Mouse (Mus musculus): ENCODE measurements around the gene Klk13.
"Not testable (repeated sequence)": the region's sequence is repeated elsewhere in the genome, so short reads cannot be mapped to it uniquely, and the experiment has no call there.

The Klk13 gene

DNA sequence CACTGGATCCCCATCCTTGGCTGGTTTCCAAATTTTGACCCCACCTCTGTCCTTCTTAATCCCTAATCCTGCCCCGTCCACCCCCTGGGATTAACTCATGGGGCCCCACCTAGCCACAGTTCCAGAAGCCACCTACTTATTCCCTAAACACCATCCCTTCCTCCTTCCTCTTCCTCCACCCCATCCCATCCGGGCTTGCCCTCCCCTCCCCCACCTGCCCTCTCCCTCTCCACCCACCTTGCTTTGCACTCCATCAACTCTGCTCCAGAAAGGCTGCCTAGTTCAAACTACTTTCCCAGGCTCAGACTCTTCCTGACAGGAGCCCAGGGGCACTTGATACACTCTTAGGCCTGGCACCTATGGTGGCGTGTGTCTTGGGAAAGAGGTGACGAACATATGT lies at the start of gene Klk13:
Gene Klk13 (plus strand): TSS at position 301 of the 400 bp plus-strand sequence.
- DNase-seq = no peak

DNA sequence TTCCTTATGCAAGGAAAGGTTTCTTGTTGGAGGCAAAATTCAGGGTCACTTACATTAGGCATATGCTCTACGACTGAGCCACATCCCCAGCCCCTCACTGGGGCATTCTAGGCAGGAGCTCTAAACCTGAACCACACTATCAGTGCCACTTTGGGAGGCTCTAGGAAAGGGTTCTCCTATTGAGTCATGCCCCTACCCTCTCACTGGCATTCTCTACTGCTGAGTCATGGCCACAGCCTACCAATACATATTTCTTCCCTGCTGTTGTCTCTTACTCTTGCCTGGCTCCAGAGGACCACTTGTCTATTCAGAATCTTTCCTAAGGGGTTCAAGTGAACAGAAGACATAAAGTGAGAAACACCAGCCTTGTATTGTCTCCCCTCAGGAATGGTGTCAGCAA lies 49.6 kb upstream of the Klk13 start:
- DNase-seq = no peak

DNA sequence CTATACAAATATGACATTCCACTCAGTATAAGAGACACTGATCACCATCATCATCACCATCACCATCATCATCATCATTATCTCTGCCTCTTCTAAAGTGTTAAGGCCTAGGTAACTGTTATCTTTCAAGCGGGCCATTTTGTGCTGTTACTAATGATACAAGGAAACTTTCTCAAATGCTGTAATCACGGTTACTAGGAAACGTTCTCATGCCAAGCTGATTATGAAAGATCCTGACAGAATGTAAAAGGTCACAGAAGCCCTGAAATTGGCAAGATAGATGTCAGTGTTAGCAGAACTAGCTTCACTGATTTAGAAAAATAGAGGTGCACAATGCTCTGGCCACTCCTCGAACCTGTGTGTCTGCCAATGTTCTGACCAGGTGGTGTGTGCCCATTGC lies 45.1 kb upstream of the Klk13 start:
- not testable (repeated sequence) for DNase-seq

DNA sequence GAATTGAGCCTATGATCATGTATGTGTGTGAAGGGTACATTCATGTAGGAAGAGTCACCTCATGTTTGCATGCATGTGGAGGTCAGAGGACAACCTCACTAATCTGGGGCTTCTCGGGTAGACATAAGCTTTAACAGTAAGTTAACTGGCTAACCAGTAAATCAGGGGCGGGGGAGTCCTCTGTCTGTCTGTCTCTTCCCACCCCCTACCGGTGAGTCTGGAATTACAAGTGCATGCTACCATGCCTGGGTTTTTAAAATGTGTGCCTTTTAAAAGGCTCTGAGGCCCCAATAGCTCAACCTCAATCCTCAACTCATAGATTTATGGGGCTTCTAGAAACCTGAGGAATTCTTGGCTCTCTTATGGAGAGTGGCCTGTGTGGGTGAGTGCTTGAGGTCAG lies 43.8 kb upstream of the Klk13 start:
- no peak for DNase-seq

DNA sequence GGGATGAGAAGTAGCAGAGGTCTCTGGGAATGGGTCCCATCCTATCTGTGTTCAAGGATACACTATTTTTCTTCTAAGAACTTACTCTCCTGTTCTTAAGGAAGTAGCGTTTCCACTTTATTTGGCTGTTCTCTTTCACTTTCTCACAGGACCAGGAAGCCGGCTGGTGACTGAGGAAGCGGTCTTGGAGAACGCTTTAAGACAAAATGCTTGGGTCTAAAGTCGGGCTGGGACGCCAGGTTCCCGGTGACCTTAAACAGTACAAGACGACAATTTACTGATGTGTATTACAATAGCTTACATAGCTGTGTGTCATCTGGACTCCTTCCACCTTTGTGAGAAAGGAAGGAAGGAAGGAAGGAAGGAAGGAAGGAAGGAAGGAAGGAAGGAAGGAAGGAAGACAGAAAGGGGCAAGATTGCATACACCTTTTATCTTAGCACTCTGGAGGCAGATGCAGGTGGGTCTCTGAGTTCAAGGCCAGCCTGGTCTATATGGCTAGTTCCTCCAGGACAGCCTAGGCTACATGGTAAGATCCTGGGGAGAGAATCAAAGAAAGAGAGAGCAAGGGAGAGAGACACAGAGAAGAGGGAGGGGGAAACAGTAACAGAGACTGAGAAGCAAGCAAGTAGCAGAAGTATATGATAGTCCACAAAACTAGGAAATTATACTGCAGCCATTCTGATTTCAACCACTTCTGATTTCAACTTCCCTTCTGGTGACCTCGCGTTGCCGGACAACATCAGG lies 41.1 kb upstream of the Klk13 start:
- no peak for DNase-seq

DNA sequence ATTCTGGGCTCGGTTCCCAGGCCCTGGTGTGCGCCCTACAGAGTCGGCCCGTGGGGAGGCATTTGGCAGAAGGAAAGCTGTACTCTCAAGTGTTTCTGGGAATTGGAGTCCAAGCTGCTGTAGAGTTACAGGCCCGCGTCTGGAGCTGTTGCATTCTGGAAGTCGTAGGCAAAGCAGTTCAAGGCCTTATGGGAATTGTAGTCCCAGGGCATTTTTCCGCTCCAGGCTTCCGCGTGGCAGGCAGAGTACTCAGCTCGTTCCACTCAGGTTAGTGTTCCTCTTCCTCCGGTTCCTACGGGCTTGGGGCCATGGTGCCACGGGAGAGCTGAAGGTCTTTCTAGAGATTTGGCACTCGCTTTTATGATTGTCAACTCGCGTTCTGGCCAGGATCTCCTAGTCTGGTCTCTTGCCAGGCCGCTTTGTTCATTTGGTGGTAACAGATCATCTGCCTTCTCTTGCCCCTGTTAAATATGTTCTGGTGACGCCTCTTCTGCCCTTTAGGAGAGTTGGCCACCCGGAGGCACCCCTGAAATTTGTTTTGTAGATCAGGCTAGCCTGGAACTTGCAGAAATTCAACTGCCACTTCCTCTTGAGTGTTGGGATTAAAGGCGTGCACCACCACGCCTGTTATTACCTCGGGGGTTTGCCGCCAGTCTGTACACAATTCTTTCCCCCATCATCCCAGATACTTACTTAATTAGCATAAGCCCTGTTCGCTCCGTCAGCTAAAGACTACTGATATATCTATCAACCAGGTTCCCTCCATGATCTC lies 40.4 kb upstream of the Klk13 start, which contains the start of gene Ctu1:
Gene Ctu1 (plus strand): TSS at position 208 of the 772 bp plus-strand sequence.
- DNase-seq = peak; percentile 79 to 87

DNA sequence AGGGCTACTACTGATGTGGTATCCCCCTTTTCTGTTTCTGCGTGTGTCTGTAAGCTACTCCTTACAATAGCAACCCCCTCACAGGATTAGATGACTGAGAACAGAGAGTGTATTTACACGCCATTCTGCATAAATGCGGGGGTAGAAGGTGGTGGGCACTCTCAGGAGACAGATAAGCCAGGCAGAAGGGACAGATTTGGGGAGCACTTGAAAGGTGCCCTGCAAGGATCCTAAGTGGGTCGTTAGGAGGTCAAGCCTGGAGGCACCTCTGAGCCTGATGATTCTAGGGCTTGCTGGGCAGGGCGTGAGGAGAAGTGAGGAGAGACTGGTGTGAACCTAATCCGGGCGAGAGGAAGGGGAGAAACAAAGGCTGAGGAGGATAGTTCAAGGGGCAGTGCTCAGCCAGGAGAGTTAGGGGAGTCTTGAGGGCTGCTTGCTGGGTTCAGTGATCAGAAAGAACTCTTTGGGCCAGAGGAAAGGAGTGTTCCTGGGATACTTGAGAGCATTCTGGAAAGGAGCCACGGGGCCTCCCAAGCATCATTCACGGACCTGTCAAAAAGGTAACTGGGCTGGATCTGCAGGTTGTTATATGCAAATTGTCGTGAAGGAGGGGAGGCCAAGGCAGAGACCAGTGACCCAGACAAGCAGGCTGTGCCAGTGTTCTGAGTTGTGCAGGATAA lies 39.6 kb upstream of the Klk13 start:
- DNase-seq = no peak

DNA sequence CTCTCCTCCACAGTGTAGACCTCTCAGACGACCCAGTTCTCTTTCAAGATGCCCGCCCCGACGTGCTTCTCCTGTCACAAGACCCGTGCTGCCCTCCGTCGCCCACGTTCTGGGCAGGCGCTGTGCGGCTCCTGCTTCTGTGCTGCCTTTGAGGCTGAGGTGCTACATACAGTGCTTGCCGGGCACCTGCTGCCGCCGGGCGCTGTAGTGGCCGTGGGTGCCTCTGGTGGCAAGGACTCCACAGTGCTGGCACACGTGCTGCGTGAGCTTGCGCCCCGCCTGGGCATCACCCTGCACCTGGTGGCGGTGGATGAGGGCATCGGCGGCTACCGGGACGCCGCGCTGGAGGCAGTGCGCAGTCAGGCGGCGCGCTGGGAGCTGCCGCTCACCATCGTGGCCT lies 37.3 kb upstream of the Klk13 start:
- no peak for DNase-seq

DNA sequence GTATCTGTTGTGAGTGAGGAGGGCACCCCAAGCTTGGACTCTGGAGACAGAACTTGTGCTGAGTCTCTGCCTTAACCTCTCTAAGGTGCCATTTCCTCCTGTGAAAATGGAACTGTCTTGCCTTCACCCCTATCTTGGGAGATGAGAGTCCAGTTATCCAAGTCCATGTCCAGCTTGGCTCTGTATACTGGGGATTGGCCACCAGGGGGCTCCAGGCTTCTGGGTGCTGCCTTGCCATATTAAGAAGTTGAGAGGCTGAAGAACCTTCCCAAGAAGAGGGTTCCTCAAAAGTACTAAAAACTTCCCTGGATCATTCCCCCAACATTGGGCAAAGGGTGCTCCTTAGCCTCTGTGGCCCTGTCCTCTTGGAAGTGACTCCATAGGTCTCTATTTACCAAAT lies 33.9 kb upstream of the Klk13 start:
- DNase-seq = no peak

DNA sequence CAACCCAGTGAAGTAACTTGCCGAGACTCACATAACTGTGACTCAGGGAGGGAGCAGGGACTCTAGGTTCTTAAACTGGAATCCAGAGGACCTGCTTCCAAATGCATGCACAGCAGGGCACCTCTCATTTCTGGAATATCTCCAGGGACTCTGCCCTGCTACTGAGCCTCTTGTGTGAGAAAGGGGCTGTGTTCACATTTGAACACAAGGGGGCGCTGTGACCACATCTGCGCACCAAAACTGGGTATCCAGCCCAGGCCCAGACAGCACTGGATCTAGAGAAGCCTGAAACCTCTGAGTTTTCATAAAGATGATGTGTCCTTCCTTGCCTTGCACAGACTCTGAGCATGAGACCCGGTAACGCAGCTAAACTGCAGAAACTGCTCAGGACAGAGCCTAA lies 31.4 kb upstream of the Klk13 start:
- no peak for DNase-seq

DNA sequence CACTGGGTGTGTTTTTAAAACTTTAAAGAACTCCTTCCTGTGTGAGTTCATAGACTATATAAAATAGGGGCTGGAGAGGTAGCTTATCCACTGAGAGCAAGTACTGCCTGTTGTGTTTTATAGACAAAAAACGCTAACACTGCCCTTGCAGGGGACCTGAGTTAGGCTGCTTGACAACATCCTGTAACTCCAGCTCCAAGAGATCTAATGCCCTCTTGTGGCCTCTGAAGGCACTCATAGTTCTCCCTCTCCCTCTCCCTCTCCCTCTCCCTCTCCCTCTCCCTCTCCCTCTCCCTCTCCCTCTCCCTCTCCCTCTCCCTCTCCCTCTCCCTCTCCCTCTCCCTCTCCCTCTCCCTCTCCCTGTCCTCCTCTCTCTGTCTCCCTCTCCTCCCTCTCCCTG lies 29.9 kb upstream of the Klk13 start:
- not testable (repeated sequence) for DNase-seq

DNA sequence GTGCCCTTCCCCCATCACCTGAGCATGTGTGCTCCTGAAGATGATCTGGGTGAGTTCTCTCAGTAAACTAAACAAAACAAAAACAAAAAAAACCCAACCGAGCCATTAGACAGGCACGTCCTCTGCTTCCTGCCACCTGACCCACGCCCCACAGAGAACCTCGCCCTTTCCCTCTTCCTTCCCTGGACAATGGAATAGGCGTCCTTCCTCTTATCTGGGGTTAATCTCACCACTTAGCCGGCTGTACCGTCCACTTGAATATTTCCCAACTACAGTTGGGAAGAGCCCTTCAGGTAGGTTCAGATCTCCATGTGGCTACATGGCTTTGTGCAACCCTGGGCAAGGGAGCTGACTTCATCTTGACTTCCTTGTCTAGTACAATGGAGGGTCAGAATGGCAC lies 27.3 kb upstream of the Klk13 start:
- DNase-seq = no peak

DNA sequence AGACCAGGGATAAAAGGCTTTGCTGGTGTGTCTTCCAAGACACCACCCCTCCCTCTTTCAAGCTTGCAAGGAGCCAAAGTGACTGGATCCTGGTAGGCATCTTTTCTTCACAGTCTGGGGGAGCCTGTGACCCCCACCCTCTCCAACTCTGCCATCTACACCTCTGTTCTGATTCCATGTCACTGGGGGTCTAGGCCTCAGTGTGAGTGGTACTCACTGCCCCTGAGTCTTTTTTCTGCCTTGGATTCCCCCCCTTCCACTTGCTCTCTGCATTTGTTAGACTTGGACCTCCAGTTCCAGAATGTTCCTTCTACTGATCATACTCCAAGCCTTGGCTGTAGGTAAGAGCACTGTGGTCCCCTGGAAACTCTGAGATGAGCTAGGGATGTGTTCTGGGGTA lies 22.2 kb upstream of the Klk13 start, which contains the start of gene Klk14:
Gene Klk14 (plus strand): TSS at position 301 of the 400 bp plus-strand sequence.
- no peak for DNase-seq

DNA sequence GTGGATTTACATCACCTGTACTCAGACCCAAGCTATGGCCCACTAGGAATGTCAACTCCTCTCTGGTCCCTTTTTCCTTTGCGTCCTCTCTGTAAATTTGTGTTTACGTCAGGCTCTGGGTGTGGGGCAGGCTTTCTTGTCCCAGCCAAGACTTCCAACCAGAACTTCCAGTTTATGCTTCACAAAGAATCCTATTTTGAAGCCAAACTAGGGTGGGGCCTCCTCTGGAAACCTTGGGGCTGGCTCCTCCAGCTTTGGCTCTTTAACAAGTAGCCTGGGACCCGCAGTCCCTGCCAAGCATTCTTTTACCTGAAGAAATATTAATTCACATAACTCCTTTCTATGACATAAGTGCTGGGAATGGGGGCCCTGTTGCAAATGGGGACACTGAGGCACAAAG lies 2.3 kb upstream of the Klk13 start:
- DNase-seq = no peak

DNA sequence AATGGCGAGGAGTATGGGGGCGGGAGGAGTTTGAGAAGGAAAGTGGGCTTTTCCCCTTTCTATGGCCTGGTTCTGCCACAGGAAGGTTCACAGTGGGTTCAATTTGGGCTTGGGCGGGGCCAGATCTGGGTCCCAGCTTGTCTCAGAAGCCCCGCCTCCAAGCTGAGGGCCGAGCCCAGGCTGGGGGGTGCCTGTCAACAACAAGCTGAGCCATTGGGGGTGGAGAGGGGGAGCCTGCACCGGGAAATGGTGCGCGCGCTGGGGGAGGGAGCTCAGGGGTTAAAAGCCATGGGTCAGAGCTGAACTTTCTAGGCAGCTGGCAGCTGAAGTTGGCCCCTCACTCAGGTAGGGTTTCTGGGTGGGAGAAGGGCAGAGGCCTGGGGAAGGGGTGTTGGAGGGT lies 550 bp downstream of the Klk13 start:
- DNase-seq = no peak

DNA sequence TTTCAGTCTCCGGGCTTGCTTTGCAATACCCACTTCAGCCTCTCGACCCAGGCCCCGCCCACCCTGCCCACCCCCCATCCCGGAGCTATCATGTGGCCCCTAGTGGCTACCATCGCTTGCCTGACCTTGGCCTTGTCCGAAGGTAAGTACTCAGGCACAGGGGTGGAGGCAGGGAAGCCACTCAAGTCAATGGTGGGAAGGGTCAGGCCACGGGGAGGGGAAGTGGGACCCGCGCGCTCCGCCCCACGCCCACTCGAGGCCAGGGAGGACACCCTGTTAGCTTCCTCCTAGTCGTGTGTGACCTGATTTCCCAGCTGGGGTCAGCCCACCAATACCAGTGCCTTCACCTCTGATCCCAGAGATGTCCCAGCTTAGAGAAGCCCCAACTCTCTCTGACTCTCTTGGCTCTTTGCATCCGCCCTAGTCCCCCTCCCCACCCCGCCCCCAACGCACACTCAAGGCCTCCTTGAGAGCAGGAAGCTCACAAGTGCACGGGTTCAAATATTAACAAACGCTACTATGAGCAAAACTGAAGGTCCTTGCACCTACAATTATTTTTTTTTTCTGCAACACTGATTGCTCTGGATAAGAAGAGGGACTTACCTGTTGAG lies 1.5 kb downstream of the Klk13 start:
- no peak for DNase-seq

DNA sequence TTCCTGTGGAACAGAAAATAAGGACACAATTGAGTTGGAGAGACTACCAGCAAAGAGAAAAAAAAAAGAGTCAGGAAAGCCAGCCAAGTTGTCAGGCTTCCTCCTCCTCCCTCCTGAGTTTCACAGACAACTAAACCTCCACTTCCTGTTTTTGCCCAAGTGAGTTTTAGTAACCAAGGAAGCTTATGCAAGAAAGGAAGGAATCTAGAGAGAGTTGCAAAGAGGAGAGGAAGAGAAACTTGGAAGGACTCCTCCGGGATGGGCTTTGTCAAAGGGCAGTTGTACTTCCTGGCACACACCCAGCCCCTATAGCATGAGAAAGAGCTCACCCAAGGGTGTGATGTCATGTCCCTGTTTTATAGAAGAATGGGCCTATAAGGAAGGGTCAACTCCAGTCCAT lies 35.4 kb downstream of the Klk13 start:
- DNase-seq = no peak

DNA sequence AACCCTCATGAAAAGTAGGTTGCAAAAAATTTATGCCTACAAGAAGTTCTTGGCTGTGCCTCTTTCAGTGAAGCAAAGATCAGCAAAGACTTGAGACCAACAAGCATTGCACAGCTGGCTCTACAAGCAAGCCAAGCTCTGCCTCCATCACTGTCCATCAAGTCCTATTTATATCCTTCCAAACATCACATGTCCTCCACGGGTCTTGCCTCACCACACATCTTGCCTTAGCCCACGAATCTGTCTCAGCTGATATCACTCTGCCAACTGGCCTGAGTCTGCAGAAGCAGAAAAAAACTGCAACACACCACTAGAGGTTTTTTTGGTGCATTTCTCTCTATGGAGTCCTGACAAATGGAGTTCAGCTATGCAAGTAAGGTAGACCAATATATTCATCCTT lies 40.4 kb downstream of the Klk13 start:
- no peak for DNase-seq

DNA sequence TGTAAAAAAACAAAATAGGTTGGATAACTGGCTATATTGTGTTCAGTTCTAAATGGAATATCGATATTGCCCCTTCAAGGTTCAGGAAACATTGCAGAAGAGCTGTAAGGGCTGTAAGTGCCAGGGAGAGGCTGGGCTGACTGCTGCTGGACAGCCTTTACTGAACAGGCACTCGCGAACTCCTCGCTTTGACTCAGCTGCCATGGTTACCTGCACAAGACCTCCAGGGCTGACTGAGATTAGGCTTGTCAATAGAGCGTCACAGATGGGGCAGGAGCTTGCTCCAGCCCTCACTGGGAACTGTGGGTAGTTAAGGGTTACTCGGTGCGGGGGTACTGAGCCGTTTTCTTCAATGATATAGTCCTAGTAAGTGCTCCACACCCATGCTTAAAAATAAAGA lies 54.1 kb downstream of the Klk13 start:
- DNase-seq = no peak

DNA sequence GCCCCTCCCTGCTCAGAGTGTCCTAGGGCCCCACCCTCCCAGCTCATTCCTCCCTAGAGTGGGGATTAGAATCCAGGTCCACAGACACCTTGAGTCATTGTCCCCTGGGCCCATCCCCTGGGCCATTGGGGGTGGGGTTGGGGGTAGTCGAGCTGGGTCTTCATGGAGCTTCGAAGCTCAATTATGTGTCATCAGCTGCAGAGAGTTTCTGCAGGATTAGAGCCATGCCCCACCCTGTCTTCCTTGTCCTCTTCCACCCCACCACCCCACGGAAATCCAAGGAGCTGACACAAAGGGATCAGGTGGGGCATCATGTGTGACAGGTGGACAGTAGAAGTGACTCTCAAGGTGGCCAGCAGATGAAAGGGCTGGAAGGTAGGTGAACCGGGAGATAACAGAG lies 56.2 kb downstream of the Klk13 start, which contains the start of gene Klk12:
Gene Klk12 (plus strand): TSS at position 301 of the 400 bp plus-strand sequence.
- no peak for DNase-seq

DNA sequence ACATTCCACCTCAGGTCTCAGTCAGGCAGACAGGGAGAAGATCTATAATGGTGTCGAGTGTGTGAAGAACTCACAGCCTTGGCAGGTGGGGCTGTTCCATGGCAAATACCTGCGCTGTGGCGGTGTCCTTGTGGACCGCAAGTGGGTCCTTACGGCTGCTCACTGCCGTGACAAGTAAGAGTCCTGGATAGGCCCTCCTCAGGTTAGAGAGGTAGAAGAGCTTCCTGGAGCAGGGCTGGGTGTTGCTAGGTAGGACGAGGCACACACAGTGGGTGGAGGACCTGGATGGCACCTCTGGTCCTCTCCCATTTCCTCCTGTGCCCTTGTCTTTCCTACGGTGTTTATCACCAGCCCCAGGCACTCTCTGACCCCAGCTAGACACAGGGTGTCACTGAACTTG lies 57.3 kb downstream of the Klk13 start:
- no peak for DNase-seq

DNA sequence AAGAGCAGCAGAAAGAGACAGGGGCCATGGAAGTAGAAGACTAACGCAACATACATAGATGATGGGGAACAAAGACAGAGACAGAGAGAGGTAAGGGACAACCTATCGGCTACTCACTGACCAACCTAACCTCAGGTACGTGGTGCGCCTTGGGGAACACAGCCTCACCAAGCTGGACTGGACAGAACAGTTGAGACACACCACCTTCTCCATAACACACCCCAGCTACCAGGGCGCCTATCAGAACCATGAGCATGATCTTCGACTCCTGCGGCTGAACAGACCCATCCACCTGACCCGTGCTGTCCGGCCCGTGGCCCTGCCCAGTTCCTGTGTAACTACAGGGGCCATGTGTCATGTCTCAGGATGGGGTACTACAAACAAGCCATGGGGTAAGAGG lies 58.3 kb downstream of the Klk13 start:
- DNase-seq = no peak

DNA sequence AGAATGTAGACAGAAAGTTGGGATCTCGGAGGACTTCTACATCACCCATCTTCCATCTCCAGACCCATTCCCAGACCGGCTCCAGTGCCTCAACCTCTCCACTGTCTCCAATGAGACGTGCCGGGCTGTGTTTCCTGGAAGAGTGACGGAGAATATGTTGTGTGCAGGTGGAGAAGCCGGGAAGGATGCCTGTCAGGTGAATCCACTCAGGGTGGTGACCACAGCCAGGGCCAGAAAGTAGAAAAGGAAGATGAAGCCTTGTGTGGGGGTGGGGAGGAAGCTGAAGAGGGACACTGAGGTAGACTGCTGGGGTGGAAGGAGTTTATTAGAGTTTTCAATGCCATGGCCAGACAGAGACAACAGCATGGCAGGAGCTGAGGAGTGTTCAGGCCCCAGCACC lies 59.5 kb downstream of the Klk13 start:
- no peak for DNase-seq
